Mouse (Mus musculus) kidney, adult 10 weeks (tissue): ENCODE data around the gene Tbca. TPM values are rescaled to one million over a fixed set of nuclear protein-coding genes. Genes with fewer than 3 reads are reported as not detected.

Source experiments
- polyA plus RNA-seq: library from polyadenylated mRNA; stranded (reverse); fragments of 350-450 nt; fragmentation: Illumina TruSeq; extraction: RNeasy Lipid Tissue Mini Kit (QIAGEN cat#74804); gene quantifications from one replicate; pipeline ENCODE4 v1.2.3, GENCODE M21; 2014; ENCODE audit warnings: low read depth, low replicate concordance

Tbca gene
- polyA plus RNA-seq, result 535 TPM

GRCm38 (mm10) chr13:94788771-94789649 is at the start of gene Tbca:
Gene Tbca (plus strand): TSS chr13:94788910.

GRCm38 (mm10) chr13:94875396-94875880 is 86.7 kb downstream of the Tbca start, which contains the start of gene Otp:
Gene Otp (plus strand): TSS chr13:94875602.

Other genes with a start within 250 kb of the Tbca start
- gene Otp, start 86.7 kb downstream of the Tbca start, polyA plus RNA-seq, result not detected
- 14.9 TPM for gene Wdr41, start 187.4 kb downstream of the Tbca start, polyA plus RNA-seq